Mouse (Mus musculus) neural tube, embryonic 14.5 days (tissue): Measurements from ENCODE around the gene Try4. TPM values are rescaled to one million over a fixed set of nuclear protein-coding genes. Genes with fewer than 3 reads are reported as not detected.
"Not testable (repeated sequence)": the region's sequence is repeated elsewhere in the genome, so short reads cannot be mapped to it uniquely, and the experiment has no call there.

Experiments
- ATAC-seq: fragments of 200-750 bp; cut with Nextera tagmentation; 2 replicates; pipeline ENCODE4 v1.8.0; 2017; ENCODE audit warnings: low read depth, mild to moderate bottlenecking, moderate TSS enrichment, moderate library complexity
- H3K27ac ChIP-seq: fragments of 300-500 bp; sonication (generic); 2 replicates; pipeline ENCODE4 v1.5.1; 2014; ENCODE audit warnings: low read depth, mild to moderate bottlenecking, control low read depth, low read length, moderate library complexity, mixed read lengths
- H3K27me3 ChIP-seq: fragments of 300-500 bp; sonication (generic); 2 replicates; pipeline ENCODE4 v1.6.1; 2014; ENCODE audit warnings: low read length; ENCODE audit not compliant: control insufficient read depth, insufficient read depth
- H3K36me3 ChIP-seq: fragments of 300-500 bp; sonication (generic); 2 replicates; pipeline ENCODE4 v1.6.1; 2014; ENCODE audit warnings: low read length, mixed read lengths; ENCODE audit not compliant: control insufficient read depth, insufficient read depth
- H3K4me1 ChIP-seq: fragments of 300-500 bp; sonication (generic); 2 replicates; pipeline ENCODE4 v1.6.1; 2014; ENCODE audit warnings: low read length; ENCODE audit not compliant: control insufficient read depth, insufficient read depth
- H3K4me2 ChIP-seq: fragments of 300-500 bp; sonication (generic); 2 replicates; pipeline ENCODE4 v1.6.1; 2014; ENCODE audit warnings: mild to moderate bottlenecking, low read depth, low read length, control low read depth
- H3K4me3 ChIP-seq: fragments of 300-500 bp; sonication (generic); 2 replicates; pipeline ENCODE4 v1.5.1; 2014; ENCODE audit warnings: low read depth, low read length, control low read depth, mixed read lengths
- H3K9ac ChIP-seq: fragments of 300-500 bp; sonication (generic); replicated peaks from 2 replicates; pipeline ENCODE4 v1.6.1; 2014; ENCODE audit warnings: low read depth, mild to moderate bottlenecking, control low read depth, low read length, mixed read lengths
- H3K9me3 ChIP-seq: fragments of 300-500 bp; sonication (generic); 2 replicates; pipeline ENCODE4 v1.6.1; 2016; ENCODE audit warnings: low read length; ENCODE audit not compliant: control insufficient read depth
- WGBS: fragments of 180-500 bp; shearing (Covaris S2); extraction: QIAGEN DNeasy Blood & Tissue Kit; methylation state at CpG from one replicate; pipeline ENCODE4 v1.1.7; 2014; 5-methylcytosine and 5-hydroxymethylcytosine counted together
- polyA plus RNA-seq: library from polyadenylated mRNA; unstranded; fragments of >200 nt; fragmentation: Nextera tagmentation; extraction: Ambion mirVana; gene quantifications from 2 replicates; pipeline ENCODE4 v1.2.1, GENCODE M21; 2014

Gene Try4
- polyA plus RNA-seq, result not detected in 2 replicates

DNA sequence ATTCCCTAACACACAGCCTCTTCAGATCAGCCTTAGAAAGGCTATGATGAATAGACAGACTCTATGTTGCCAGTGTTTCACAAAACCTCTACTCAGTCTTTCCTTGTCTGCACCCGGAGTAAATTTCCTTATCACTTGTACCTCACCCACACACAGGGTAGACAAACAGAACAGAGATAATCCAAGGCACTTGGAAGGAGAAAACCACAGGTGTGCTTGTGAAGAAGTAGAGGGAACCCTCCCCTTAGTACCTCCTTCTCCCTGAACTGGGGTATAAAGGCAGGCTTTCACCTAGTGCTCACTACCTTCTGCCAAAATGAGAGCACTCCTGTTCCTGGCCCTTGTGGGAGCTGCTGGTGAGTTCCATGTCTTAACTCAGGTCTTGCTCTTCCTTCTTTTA is at the start of gene Try4:
Gene Try4, plus strand, starts transcription at position 301 of the 400 bp plus-strand sequence.
- no peaks in the 10 kb centered on the region for H3K36me3 ChIP-seq
- no peak for ATAC-seq
- WGBS, result 100% methylated on average over 1 of the region's 1 CpGs
- H3K27ac ChIP-seq, result no peak within 1 kb of the TSS
- H3K9ac ChIP-seq, result no peak within 1 kb of the TSS
- no peak within 1 kb of the TSS for H3K4me3 ChIP-seq
- H3K4me2 ChIP-seq, result no peak within 1 kb of the TSS
- no peaks in the 10 kb centered on the region for H3K4me1 ChIP-seq
- H3K27me3 ChIP-seq, result no peaks in the 10 kb centered on the region
- no peaks in the 10 kb centered on the region for H3K9me3 ChIP-seq

- ATAC-seq, H3K4me2 ChIP-seq, H3K27me3 ChIP-seq, H3K36me3 ChIP-seq, H3K4me3 ChIP-seq, H3K27ac ChIP-seq, H3K9me3 ChIP-seq, H3K4me1 ChIP-seq, H3K9ac ChIP-seq: not testable (repeated sequence)
- WGBS, result 94% methylated on average over 9 of the region's 9 CpGs
Measured at GRCm38 (mm10) chr6:41253314-41253713, 48.8 kb upstream of the Try4 start.

- Histone ChIP-seq H3K4me3 (no peak overlapping the region), H3K36me3 (no peaks in the 10 kb centered on the region), H3K9me3 (no peaks in the 10 kb centered on the region), H3K27ac (no peak overlapping the region), H3K9ac (no peak overlapping the region), H3K4me1 (no peaks in the 10 kb centered on the region), H3K27me3 (no peaks in the 10 kb centered on the region), H3K4me2 (no peak overlapping the region)
- WGBS, result 88% methylated on average over 2 of the region's 2 CpGs
- ATAC-seq, result no peak
Measured at GRCm38 (mm10) chr6:41256424-41256823, 45.6 kb upstream of the Try4 start.

DNA sequence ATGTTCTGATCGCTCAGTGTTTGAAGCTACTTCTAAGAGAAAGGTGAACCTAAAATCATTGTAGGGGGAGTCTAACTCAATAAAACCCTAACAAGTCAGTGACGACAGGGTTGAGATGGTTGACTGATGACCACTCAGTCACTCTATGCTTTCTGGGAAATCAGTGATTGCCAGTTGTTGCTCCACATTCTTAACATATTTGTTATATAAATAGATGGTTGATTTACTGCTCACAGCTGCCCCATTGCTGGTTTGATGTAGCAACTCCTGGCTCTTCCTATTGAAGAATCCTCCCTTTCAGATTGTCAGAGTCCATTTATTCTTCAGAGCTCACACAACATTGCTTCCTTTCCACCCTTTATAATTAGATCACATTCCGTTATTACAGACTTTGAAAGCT is 44.6 kb upstream of the Try4 start:
- H3K4me3 ChIP-seq, result no peak overlapping the region
- no peak overlapping the region for H3K9ac ChIP-seq
- H3K4me1 ChIP-seq, result no peaks in the 10 kb centered on the region
- no peak for ATAC-seq
- WGBS, result 88% methylated on average over 3 of the region's 3 CpGs
- no peaks in the 10 kb centered on the region for H3K9me3 ChIP-seq
- H3K27me3 ChIP-seq, result no peaks in the 10 kb centered on the region
- no peaks in the 10 kb centered on the region for H3K36me3 ChIP-seq
- H3K27ac ChIP-seq, result no peak overlapping the region
- H3K4me2 ChIP-seq, result no peak overlapping the region

GRCm38 (mm10) chr6:41262796-41263195 is 39.3 kb upstream of the Try4 start:
- H3K36me3 ChIP-seq, result no peaks in the 10 kb centered on the region
- H3K4me3 ChIP-seq, result no peak overlapping the region
- no peaks in the 10 kb centered on the region for H3K9me3 ChIP-seq
- WGBS, result 50% methylated on average over 3 of the region's 3 CpGs
- no peak overlapping the region for H3K4me2 ChIP-seq
- H3K9ac ChIP-seq, result no peak overlapping the region
- no peaks in the 10 kb centered on the region for H3K27me3 ChIP-seq
- no peaks in the 10 kb centered on the region for H3K4me1 ChIP-seq
- ATAC-seq, result no peak
- H3K27ac ChIP-seq, result no peak overlapping the region

- H3K36me3 ChIP-seq, result no peaks in the 10 kb centered on the region
- H3K4me3 ChIP-seq, result no peak overlapping the region
- no peaks in the 10 kb centered on the region for H3K9me3 ChIP-seq
- WGBS, result 94% methylated on average over 6 of the region's 6 CpGs
- no peak for ATAC-seq
- H3K27me3 ChIP-seq, result no peaks in the 10 kb centered on the region
- H3K4me1 ChIP-seq, result no peaks in the 10 kb centered on the region
- no peak overlapping the region for H3K4me2 ChIP-seq
- H3K9ac ChIP-seq, result no peak overlapping the region
- no peak overlapping the region for H3K27ac ChIP-seq
Measured at GRCm38 (mm10) chr6:41266140-41266539, 35.9 kb upstream of the Try4 start.

DNA sequence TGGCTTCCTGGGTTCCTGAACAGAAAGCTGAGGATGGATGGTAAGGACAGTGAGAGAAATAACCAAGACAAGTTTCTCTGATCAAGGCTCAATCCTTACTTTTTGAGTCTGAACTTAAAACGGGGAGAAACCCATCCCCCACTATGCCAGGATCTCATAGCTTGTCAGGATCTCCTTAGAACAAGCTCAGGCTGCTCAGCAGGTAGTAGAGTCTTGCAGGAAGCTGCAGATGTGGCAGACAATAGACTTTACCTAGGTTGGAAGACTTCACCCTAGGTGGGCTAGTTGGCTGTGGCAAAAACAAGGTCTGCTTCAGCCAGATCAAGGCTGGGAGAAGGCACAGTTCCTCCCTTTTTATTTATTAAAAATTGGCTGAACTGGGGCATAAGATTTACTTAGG is 3.8 kb upstream of the Try4 start:
- H3K9me3 ChIP-seq, result no peaks in the 10 kb centered on the region
- H3K36me3 ChIP-seq, result no peaks in the 10 kb centered on the region
- 29% methylated on average over 1 of the region's 1 CpGs for WGBS
- no peaks in the 10 kb centered on the region for H3K27me3 ChIP-seq
- H3K9ac ChIP-seq, result no peak overlapping the region
- no peak overlapping the region for H3K4me3 ChIP-seq
- no peak overlapping the region for H3K27ac ChIP-seq
- ATAC-seq, result no peak
- H3K4me1 ChIP-seq, result no peaks in the 10 kb centered on the region
- H3K4me2 ChIP-seq, result no peak overlapping the region

GRCm38 (mm10) chr6:41316741-41317140 is 14.7 kb downstream of the Try4 start, which contains the start of gene Try5:
Gene Try5, minus strand, starts transcription at chr6:41316841.
- not testable (repeated sequence) for H3K9ac ChIP-seq, H3K9me3 ChIP-seq, H3K27me3 ChIP-seq, H3K4me1 ChIP-seq, H3K4me2 ChIP-seq, H3K4me3 ChIP-seq, H3K36me3 ChIP-seq, ATAC-seq, H3K27ac ChIP-seq
- WGBS, result 76% methylated on average over 3 of the region's 3 CpGs

DNA sequence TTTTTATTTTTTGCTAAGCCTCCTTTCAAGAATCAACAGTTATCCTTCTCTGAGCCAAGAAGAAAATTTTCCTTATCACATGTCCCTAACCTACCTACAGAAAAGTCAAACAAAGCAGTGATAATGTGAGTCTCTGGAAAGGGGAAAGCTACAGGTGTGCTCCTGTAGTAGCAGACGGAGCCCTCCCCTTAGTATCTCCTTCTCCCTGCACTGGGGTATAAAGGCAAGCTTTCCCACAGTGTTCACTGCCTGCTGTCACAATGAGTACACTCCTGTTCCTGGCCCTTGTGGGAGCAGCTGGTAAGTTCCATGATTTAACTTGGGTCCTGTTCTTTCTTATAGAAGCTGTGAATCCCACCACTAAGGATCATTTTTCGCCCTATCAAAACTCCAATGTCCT is 51.9 kb downstream of the Try4 start, which contains the start of gene Try10:
Gene Try10, plus strand, starts transcription at position 174 of the 400 bp plus-strand sequence.
- Histone ChIP-seq H3K9ac (no peak within 1 kb of the TSS), H3K36me3 (no peaks in the 10 kb centered on the region), H3K4me2 (no peak within 1 kb of the TSS), H3K4me1 (no peaks in the 10 kb centered on the region), H3K9me3 (no peaks in the 10 kb centered on the region), H3K27me3 (no peaks in the 10 kb centered on the region), H3K4me3 (no peak within 1 kb of the TSS), H3K27ac (no peak within 1 kb of the TSS)
- ATAC-seq, result no peak
- 81% methylated on average over 2 of the region's 2 CpGs for WGBS
